Mouse (Mus musculus): ENCODE data around the gene Fbxl16. TPM values are rescaled to one million over a fixed set of nuclear protein-coding genes. Genes with fewer than 3 reads are reported as not detected.
"Not testable (repeated sequence)": the region's sequence is repeated elsewhere in the genome, so short reads cannot be mapped to it uniquely, and the experiment has no call there.

Gene Fbxl16
- total RNA-seq, 2 experiments from 2014 or later, result 1.4 to 2.2 TPM

DNA sequence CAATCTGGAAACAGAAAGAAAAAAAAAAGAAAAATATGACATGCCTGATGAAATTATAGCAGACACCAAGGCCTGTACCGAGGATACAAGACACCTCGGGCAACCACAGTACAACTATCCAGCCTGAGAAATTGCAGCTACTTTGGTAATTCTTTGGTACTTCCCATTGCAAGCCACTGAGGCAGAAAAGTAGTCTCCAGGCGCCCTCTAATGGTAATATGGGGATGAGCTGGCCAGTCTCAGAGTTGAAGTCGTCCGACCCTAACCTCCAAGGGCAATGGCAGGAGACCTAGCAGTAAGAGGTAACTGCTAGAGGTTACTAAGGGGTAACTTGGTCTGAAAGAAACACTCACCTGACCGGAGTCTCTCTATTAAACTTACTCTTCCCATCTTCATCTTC, 7.9 kb upstream of the Fbxl16 start:
- Histone ChIP-seq H3K27ac (no peak overlapping the region), H3K4me3 (no peak overlapping the region)
- peak; percentile 68 for DNase-seq
- TF ChIP-seq CTCF (IDR thresholded peaks at IDR 0.05), result peak; percentile 97
- intact Hi-C loops (cut with DNase I), result loop anchor here (1.0 to 2.0 kb wide), 2 partner anchors 28 to 68 kb away; partner anchors contain the start of gene Narfl

- DNase-seq, result peak; percentile 65
- H3K27ac ChIP-seq, result no peak overlapping the region
- intact Hi-C loops (cut with DNase I), result no loop called here
- H3K4me3 ChIP-seq, result no peak overlapping the region
- TF ChIP-seq CTCF (IDR thresholded peaks at IDR 0.05), result no peak
Measured at GRCm38 (mm10) chr17:25802825-25803517, 5.9 kb upstream of the Fbxl16 start.

DNA sequence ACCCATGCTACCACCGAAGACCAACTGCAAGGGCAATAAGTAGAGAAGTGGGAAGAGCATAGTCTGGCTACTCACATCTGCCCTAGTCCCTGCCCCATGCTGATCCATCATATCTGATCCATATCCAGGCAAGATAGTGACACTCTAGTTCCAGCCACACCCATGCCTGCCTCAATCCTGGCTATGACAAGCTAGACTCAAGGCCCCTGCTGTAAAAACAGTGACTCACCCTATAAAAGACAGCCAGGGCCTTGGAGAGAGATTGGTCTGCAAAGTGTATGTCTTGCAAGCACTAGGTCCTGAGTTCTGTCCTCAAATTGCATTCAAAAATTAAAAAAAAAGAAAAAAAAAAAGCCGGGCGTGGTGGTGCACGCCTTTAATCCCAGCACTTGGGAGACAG, 2.4 kb upstream of the Fbxl16 start:
- intact Hi-C loops (cut with DNase I), result no loop called here
- no peak for TF ChIP-seq CTCF (IDR thresholded peaks at IDR 0.05)
- no peak for DNase-seq
- H3K4me3 ChIP-seq, result no peak overlapping the region
- no peak overlapping the region for H3K27ac ChIP-seq

DNA sequence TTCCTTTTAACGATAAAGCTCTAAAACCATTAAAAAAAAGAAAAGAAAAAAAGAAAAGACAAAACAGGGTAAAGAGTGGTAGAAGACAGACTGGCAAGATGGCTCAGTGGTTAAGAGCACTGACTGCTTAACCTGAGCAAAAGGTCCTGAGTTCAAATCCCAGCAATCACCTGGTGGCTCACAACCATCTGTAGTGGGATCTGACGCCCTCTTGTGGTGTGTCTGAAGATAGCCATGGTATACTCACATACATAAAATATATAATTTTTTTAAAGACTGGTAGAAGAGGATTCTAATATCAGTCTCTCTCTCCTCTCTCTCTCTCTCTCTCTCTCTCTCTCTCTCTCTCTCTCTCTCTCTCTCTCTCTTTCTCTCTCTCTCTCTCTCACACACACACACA, 1.4 kb upstream of the Fbxl16 start:
- H3K27ac ChIP-seq; intact Hi-C loops (cut with DNase I); DNase-seq; H3K4me3 ChIP-seq: not testable (repeated sequence)

DNA sequence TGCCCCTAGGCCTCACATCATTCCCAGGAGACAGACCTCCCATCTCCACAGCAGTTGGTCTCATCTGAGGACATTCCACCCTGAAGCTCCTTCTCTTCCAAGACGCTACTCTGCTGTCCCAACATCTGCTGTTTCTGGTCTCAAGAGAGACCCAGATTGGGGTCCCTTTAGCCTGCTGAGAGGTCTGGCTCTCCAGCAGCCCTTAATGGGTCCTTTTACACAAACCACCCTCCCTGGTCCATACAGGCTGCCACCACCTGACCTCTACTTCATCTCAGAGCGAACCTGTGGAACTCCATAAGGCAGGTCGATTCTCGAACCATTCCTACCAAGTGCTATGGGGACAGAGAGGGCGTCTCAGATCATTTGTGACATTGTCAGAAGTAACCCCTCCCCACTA, 857 bp upstream of the Fbxl16 start:
- Histone ChIP-seq H3K27ac (no peak overlapping the region), H3K4me3 (peak overlapping the region; percentile 82; the same call in 1 of the 2 replicates)
- no peak for DNase-seq
- no peak for TF ChIP-seq CTCF (IDR thresholded peaks at IDR 0.05)
- intact Hi-C loops (cut with DNase I), result no loop called here

DNA sequence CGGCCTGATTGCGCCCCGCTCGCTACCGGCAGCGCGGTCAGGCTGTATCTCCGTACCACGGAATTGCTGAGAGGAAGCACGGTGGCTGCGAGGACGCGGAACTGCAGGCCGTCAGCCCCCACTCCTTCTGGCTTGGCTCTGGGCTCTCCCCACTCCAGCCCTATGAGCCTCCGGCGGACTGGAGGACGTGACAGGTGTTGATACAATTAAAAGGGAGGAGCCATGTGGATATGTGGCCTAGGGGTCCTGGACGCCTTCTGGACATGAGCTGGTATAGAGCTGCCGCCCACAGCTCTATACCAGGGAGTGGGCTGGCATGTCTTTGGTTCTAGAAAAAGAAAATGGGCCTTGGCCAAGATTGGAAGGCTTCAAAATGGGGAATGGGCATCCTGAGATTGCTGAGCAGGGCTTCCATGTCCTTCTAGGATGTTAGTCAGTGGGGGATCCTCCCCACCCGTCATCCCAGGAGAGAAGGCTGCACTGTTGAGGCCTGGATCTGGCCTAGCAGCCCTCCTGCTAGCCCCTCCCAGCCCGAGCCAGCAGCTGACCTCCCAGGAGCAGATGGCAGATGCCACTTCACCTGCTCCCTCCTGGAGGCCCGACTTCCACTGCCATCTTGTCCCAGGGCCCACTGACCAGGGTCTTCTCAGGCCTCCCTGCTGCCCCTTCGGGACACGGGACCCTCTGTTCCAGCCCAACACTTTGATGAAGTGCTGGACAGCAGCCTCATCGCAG, 888 bp downstream of the Fbxl16 start:
- TF ChIP-seq CTCF (IDR thresholded peaks at IDR 0.05), result no peak
- no peak for DNase-seq
- intact Hi-C loops (cut with DNase I), result no loop called here
- peak overlapping the region; percentile 82 for H3K4me3 ChIP-seq
- peak overlapping the region; percentile 24; the same call in 1 of the 2 replicates for H3K27ac ChIP-seq

DNA sequence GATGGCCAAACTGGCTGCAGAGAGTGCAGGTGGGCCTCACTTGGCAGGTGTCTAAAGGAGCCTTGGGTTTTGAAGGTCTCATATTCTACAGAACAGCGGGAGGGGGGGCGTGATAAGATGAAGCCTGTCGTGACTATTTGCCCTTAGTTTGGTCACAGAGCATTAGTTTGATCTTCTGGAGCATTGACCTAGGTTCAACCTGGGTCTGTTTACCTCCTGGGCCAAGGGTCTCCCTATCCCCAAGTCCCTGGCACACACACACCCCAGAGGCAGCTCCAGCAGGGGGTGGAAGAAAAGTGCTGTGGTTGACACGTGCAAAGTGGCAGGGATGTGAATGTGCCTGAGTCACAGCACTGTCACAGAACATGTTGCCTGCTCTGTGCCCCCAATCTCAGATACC, 2.0 kb downstream of the Fbxl16 start:
- no peak for DNase-seq
- no peak overlapping the region for H3K4me3 ChIP-seq
- no peak for TF ChIP-seq CTCF (IDR thresholded peaks at IDR 0.05)
- no peak overlapping the region for H3K27ac ChIP-seq
- intact Hi-C loops (cut with DNase I), result no loop called here

DNA sequence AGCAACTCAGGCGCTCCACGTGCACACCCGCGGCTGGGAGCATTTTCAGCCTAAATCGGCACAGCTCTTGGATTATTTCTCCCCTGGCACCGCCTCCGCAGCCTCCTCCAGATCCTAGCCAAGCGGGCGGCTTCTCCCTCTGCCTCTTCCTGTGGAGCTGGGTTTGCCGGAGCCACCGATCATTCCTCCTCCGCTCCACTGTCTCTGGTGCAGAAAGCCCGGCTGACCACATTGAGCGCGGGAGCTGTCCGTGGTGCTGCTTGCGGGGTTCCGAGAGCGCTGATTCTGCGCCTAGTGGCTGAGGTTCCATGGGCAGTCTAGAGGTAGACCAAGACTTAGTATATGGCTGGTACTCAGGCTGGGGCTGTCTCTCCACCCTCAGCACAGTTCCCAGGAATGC, 4.6 kb downstream of the Fbxl16 start:
- intact Hi-C loops (cut with DNase I), result no loop called here
- TF ChIP-seq CTCF (IDR thresholded peaks at IDR 0.05), result peak; percentile 54
- Histone ChIP-seq H3K4me3 (no peak overlapping the region), H3K27ac (no peak overlapping the region)
- peak; percentile 84 for DNase-seq

GRCm38 (mm10) chr17:25817662-25818061, 8.8 kb downstream of the Fbxl16 start:
- DNase-seq, result no peak
- intact Hi-C loops (cut with DNase I), result no loop called here
- no peak overlapping the region for H3K4me3 ChIP-seq

DNA sequence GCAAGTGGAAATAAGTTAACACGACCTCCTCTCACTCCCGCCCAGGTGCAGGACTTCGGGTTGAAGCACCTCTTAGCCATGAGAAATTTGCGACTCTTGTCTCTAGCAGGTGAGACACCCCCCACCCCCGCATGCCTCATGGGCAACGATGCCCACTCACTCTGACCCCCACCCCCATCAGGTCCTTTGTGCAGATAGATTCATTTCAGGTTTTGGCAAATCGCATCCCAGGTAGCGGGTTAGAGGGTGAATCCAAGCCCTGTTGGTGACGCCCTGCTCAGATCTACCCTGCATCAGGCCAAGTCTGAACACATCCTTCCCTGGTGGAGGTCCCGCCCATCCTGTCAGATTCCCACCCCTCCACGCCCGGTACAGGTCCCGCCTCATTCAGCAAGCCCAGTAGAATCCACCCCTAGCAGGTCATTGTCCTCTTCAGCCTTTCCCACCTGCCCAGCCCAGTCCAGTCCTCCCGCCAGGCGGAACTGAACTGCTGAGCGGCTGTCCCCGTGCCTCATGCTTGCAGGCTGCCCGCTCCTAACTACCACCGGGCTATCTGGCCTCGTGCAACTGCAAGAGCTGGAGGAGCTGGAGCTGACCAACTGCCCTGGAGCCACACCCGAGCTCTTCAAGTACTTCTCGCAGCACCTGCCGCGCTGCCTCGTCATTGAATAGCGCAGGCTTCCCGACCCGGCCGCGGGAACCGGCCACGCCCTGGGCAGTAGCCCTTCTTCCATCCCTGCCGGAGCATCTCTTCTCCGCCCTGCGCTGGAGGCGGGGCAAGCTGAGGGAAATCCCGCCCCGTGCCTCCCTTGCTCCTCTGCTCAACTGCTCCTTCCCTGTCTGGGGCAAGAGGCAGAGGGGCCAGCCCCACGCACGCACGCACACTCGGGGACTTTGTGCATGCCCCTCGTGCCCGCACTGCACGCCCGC, 10.2 kb downstream of the Fbxl16 start:
- TF ChIP-seq CTCF (IDR thresholded peaks at IDR 0.05), result no peak
- intact Hi-C loops (cut with DNase I), result no loop called here
- Histone ChIP-seq H3K27ac (no peak overlapping the region), H3K4me3 (peak overlapping the region; percentile 23; the same call in 1 of the 2 replicates)
- no peak for DNase-seq

More at GRCm38 (mm10) chr17:25817662-25818061, 8.8 kb downstream of the Fbxl16 start:
- H3K27ac ChIP-seq, result no peak overlapping the region
- no peak for TF ChIP-seq CTCF (IDR thresholded peaks at IDR 0.05)

GRCm38 (mm10) chr17:25823452-25823851, 14.6 kb downstream of the Fbxl16 start, which contains the start of gene Wdr24:
TSS of gene Wdr24 (plus strand) at chr17:25823627.
- H3K27ac ChIP-seq, result peak within 1 kb of the TSS; percentile 81
- intact Hi-C loops (cut with DNase I), result no loop called here
- DNase-seq, result peak; percentile 76

GRCm38 (mm10) chr17:25824362-25825142, 15.7 kb downstream of the Fbxl16 start:
- intact Hi-C loops (cut with DNase I), result no loop called here
- no peak overlapping the region for H3K27ac ChIP-seq
- no peak for DNase-seq
- peak overlapping the region; percentile 85 for H3K4me3 ChIP-seq
- TF ChIP-seq CTCF (IDR thresholded peaks at IDR 0.05), result no peak

More at GRCm38 (mm10) chr17:25823452-25823851, 14.6 kb downstream of the Fbxl16 start, which contains the start of gene Wdr24:
- TF ChIP-seq CTCF (IDR thresholded peaks at IDR 0.05), result no peak
- peak within 1 kb of the TSS; percentile 85 for H3K4me3 ChIP-seq
